Mouse (Mus musculus): ENCODE results near the gene Pcsk2.
A peak's percentile ranks its signal among the peaks of the same experiment; 100 is the strongest.

Gene Pcsk2

GRCm38 (mm10) chr2:143839458-143839857 is 293.5 kb downstream of the Pcsk2 start:
- no peak for DNase-seq (ENCODE audit: low read depth)

GRCm38 (mm10) chr2:143840895-143841294 is 294.9 kb downstream of the Pcsk2 start:
- DNase-seq (ENCODE audit: low read depth): no peak

- DNase-seq (ENCODE audit: low read depth): no peak
These were observed 295.6 kb downstream of the Pcsk2 start for GRCm38 (mm10) chr2:143841536-143841935.

- no peak for DNase-seq (ENCODE audit: low read depth)
These were observed 298.8 kb downstream of the Pcsk2 start for GRCm38 (mm10) chr2:143844779-143845178.

- peak; percentile 41 for DNase-seq (ENCODE audit: low read depth)
These were observed 300.8 kb downstream of the Pcsk2 start for GRCm38 (mm10) chr2:143846799-143847198.

GRCm38 (mm10) chr2:143847291-143847690 is 301.3 kb downstream of the Pcsk2 start:
- DNase-seq (ENCODE audit: low read depth): no peak

- DNase-seq (ENCODE audit: low read depth): no peak
These were observed 305.6 kb downstream of the Pcsk2 start for GRCm38 (mm10) chr2:143851354-143852221.

- no peak for DNase-seq (ENCODE audit: low read depth)
These were observed 306.6 kb downstream of the Pcsk2 start for GRCm38 (mm10) chr2:143852295-143853275.

GRCm38 (mm10) chr2:143853447-143853846 is 307.5 kb downstream of the Pcsk2 start:
- no peak for DNase-seq (ENCODE audit: low read depth)

GRCm38 (mm10) chr2:143859166-143859565 is 313.2 kb downstream of the Pcsk2 start:
- DNase-seq (ENCODE audit: low read depth): peak; percentile 18

GRCm38 (mm10) chr2:143862484-143863231 is 316.7 kb downstream of the Pcsk2 start, which contains the start of gene Bfsp1:
Gene Bfsp1 (minus strand): TSS chr2:143863173.
- no peak for DNase-seq (ENCODE audit: low read depth)

- DNase-seq (ENCODE audit: low read depth): no peak
These were observed 318.6 kb downstream of the Pcsk2 start for GRCm38 (mm10) chr2:143864600-143864999.
